Mouse (Mus musculus) hindbrain, embryonic 16.5 days (tissue): ENCODE results near the gene Uck2. TPM values are rescaled to one million over a fixed set of nuclear protein-coding genes. Genes with fewer than 3 reads are reported as not detected.

Experiments used
- ATAC-seq: fragments of 200-750 bp; cut with Nextera tagmentation; 2 replicates; pipeline ENCODE4 v1.8.0; 2017; ENCODE audit warnings: moderate TSS enrichment, moderate library complexity
- H3K27ac ChIP-seq: fragments of 300-500 bp; sonication (generic); 2 replicates; pipeline ENCODE4 v1.5.1; 2014; ENCODE audit warnings: low read depth, mild to moderate bottlenecking, control low read depth, low read length, moderate library complexity
- H3K27me3 ChIP-seq: fragments of 300-500 bp; sonication (generic); replicated peaks from 2 replicates; pipeline ENCODE4 v1.6.1; 2014; ENCODE audit warnings: low read length; ENCODE audit not compliant: control insufficient read depth, insufficient read depth
- H3K36me3 ChIP-seq: fragments of 300-500 bp; sonication (generic); 2 replicates; pipeline ENCODE4 v1.6.1; 2014; ENCODE audit warnings: mild to moderate bottlenecking, low read length, moderate library complexity, mixed read lengths; ENCODE audit not compliant: control insufficient read depth, insufficient read depth
- H3K4me1 ChIP-seq: fragments of 300-500 bp; sonication (generic); 2 replicates; pipeline ENCODE4 v1.6.1; 2014; ENCODE audit warnings: low read depth, low read length; ENCODE audit not compliant: control insufficient read depth, insufficient read depth
- H3K4me2 ChIP-seq: fragments of 300-500 bp; sonication (generic); 2 replicates; pipeline ENCODE4 v1.6.1; 2014; ENCODE audit warnings: mild to moderate bottlenecking, low read length, control low read depth, moderate library complexity
- H3K4me3 ChIP-seq: fragments of 300-500 bp; sonication (generic); 2 replicates; pipeline ENCODE4 v1.5.1; 2014; ENCODE audit warnings: mild to moderate bottlenecking, low read length, control low read depth, moderate library complexity
- H3K9ac ChIP-seq: fragments of 300-500 bp; sonication (generic); 2 replicates; pipeline ENCODE4 v1.6.1; 2014; ENCODE audit warnings: low read depth, mild to moderate bottlenecking, control low read depth, low read length, moderate library complexity
- H3K9me3 ChIP-seq: fragments of 300-500 bp; sonication (generic); 2 replicates; pipeline ENCODE4 v1.6.1; 2014; ENCODE audit warnings: mild to moderate bottlenecking, low read length, moderate library complexity; ENCODE audit not compliant: control insufficient read depth
- WGBS: fragments of 180-500 bp; shearing (Covaris S2); extraction: QIAGEN DNeasy Blood & Tissue Kit; methylation state at CpG from one replicate; pipeline ENCODE4 v1.1.7; 2014; 5-methylcytosine and 5-hydroxymethylcytosine counted together
- polyA plus RNA-seq: library from polyadenylated mRNA; unstranded; fragments of >200 nt; fragmentation: Nextera tagmentation; extraction: Ambion mirVana; gene quantifications from 2 replicates; pipeline ENCODE4 v1.2.1, GENCODE M21; 2015

The Uck2 gene
- polyA plus RNA-seq, 1 experiment from 2014 or later = 43.0 TPM

- Histone ChIP-seq H3K9me3 (no peaks in the 10 kb centered on the region), H3K4me3 (no peak overlapping the region), H3K9ac (no peak overlapping the region), H3K27ac (no peak overlapping the region), H3K36me3 (no peaks in the 10 kb centered on the region), H3K4me1 (no peaks in the 10 kb centered on the region; the same call in 1 of the 2 replicates), H3K4me2 (no peak overlapping the region), H3K27me3 (no peaks in the 10 kb centered on the region)
- ATAC-seq = no peak
- WGBS = 84% methylated on average over 3 of the region's 3 CpGs
Measured at GRCm38 (mm10) chr1:167215460-167215859, 69.7 kb downstream of the Uck2 start.

- no peaks in the 10 kb centered on the region for H3K9me3 ChIP-seq
- H3K27me3 ChIP-seq = no peaks in the 10 kb centered on the region
- no peak overlapping the region for H3K9ac ChIP-seq
- peak; percentile 41 for ATAC-seq
- H3K4me2 ChIP-seq = no peak overlapping the region
- no peak overlapping the region for H3K27ac ChIP-seq
- H3K36me3 ChIP-seq = no peaks in the 10 kb centered on the region
- H3K4me3 ChIP-seq = no peak overlapping the region
- WGBS = 100% methylated on average over 1 of the region's 1 CpGs
- H3K4me1 ChIP-seq = no peaks in the 10 kb centered on the region; the same call in 1 of the 2 replicates
Measured at GRCm38 (mm10) chr1:167212710-167213109, 72.4 kb downstream of the Uck2 start.

- Histone ChIP-seq H3K36me3 (no peaks in the 10 kb centered on the region), H3K4me2 (peak overlapping the region; percentile 43), H3K9me3 (no peaks in the 10 kb centered on the region), H3K9ac (peak overlapping the region; percentile 35; the same call in 1 of the 2 replicates), H3K4me3 (no peak overlapping the region), H3K27ac (no peak overlapping the region), H3K27me3 (no peaks in the 10 kb centered on the region), H3K4me1 (no peaks in the 10 kb centered on the region; the same call in 1 of the 2 replicates)
- peak; percentile 88 for ATAC-seq
- WGBS = 26% methylated on average over 7 of the region's 7 CpGs
Measured at GRCm38 (mm10) chr1:167211979-167212614, 73.0 kb downstream of the Uck2 start.

GRCm38 (mm10) chr1:167208816-167209215, 76.3 kb downstream of the Uck2 start:
- Histone ChIP-seq H3K27ac (no peak overlapping the region), H3K9ac (no peak overlapping the region), H3K4me3 (no peak overlapping the region), H3K36me3 (no peaks in the 10 kb centered on the region), H3K27me3 (no peaks in the 10 kb centered on the region), H3K9me3 (no peaks in the 10 kb centered on the region), H3K4me2 (no peak overlapping the region), H3K4me1 (no peaks in the 10 kb centered on the region; the same call in 1 of the 2 replicates)
- WGBS = 53% methylated on average over 4 of the region's 4 CpGs
- ATAC-seq = no peak

- Histone ChIP-seq H3K9me3 (no peaks in the 10 kb centered on the region), H3K36me3 (no peaks in the 10 kb centered on the region), H3K9ac (no peak overlapping the region), H3K27ac (no peak overlapping the region), H3K4me3 (no peak overlapping the region), H3K4me2 (no peak overlapping the region), H3K27me3 (no peaks in the 10 kb centered on the region), H3K4me1 (no peaks in the 10 kb centered on the region)
- WGBS = 68% methylated on average over 8 of the region's 8 CpGs
- ATAC-seq = no peak
Measured at GRCm38 (mm10) chr1:167205177-167205750, 79.9 kb downstream of the Uck2 start.

GRCm38 (mm10) chr1:167204421-167204820, 80.7 kb downstream of the Uck2 start:
- H3K4me3 ChIP-seq = no peak overlapping the region
- no peaks in the 10 kb centered on the region for H3K4me1 ChIP-seq
- H3K9me3 ChIP-seq = no peaks in the 10 kb centered on the region
- no peak for ATAC-seq
- no peaks in the 10 kb centered on the region for H3K36me3 ChIP-seq
- H3K27ac ChIP-seq = no peak overlapping the region
- 85% methylated on average over 1 of the region's 1 CpGs for WGBS
- no peak overlapping the region for H3K4me2 ChIP-seq
- no peak overlapping the region for H3K9ac ChIP-seq
- no peaks in the 10 kb centered on the region for H3K27me3 ChIP-seq

GRCm38 (mm10) chr1:167194766-167195165, 90.4 kb downstream of the Uck2 start:
- H3K4me1 ChIP-seq = no peaks in the 10 kb centered on the region
- no peak overlapping the region for H3K4me2 ChIP-seq
- 31% methylated on average over 8 of the region's 8 CpGs for WGBS
- ATAC-seq = peak; percentile 73
- H3K36me3 ChIP-seq = no peaks in the 10 kb centered on the region
- H3K9me3 ChIP-seq = no peaks in the 10 kb centered on the region
- H3K27me3 ChIP-seq = no peaks in the 10 kb centered on the region
- no peak overlapping the region for H3K4me3 ChIP-seq
- H3K9ac ChIP-seq = no peak overlapping the region
- no peak overlapping the region for H3K27ac ChIP-seq

- no peaks in the 10 kb centered on the region for H3K4me1 ChIP-seq
- H3K36me3 ChIP-seq = no peaks in the 10 kb centered on the region
- ATAC-seq = no peak
- no peaks in the 10 kb centered on the region for H3K27me3 ChIP-seq
- no peak overlapping the region for H3K9ac ChIP-seq
- H3K4me2 ChIP-seq = no peak overlapping the region
- 45% methylated on average over 5 of the region's 5 CpGs for WGBS
- no peak overlapping the region for H3K4me3 ChIP-seq
- no peaks in the 10 kb centered on the region for H3K9me3 ChIP-seq
- no peak overlapping the region for H3K27ac ChIP-seq
Measured at GRCm38 (mm10) chr1:167187791-167188190, 97.3 kb downstream of the Uck2 start.

- Histone ChIP-seq H3K9me3 (no peaks in the 10 kb centered on the region), H3K36me3 (no peaks in the 10 kb centered on the region), H3K27me3 (no peaks in the 10 kb centered on the region), H3K9ac (no peak overlapping the region), H3K4me3 (no peak overlapping the region), H3K27ac (no peak overlapping the region), H3K4me2 (no peak overlapping the region), H3K4me1 (peaks cover 4% of the 10 kb centered on the region)
- WGBS = 32% methylated on average over 9 of the region's 9 CpGs
- peak; percentile 89 for ATAC-seq
Measured at GRCm38 (mm10) chr1:167181919-167182616, 103.1 kb downstream of the Uck2 start.
